In genomic region chr17:31071421-31072301, GRCm38 (mm10) we compare ENCODE assay signal across 8 mouse cellular contexts. TPM values are rescaled to one million over a fixed set of nuclear protein-coding genes. Genes with fewer than 3 reads are reported as not detected.
DNase-seq lines count a peak whose midpoint lies in the region; ATAC-seq and TF ChIP-seq lines count a peak whose summit lies in the region.

No protein-coding gene starts in this region.

- no peak for TF ChIP-seq CTCF in heart, postnatal 0 days (IDR thresholded peaks at IDR 0.05; ENCODE audit: low read depth)

- H3K9me3 ChIP-seq in heart, postnatal 0 days (replicated peaks; ENCODE audit: control insufficient read depth, low read length), result no peaks in the 10 kb centered on the region
- no peaks in the 10 kb centered on the region for H3K9me3 ChIP-seq in midbrain, embryonic 10.5 days (replicated peaks)

- H3K36me3 ChIP-seq in heart, postnatal 0 days (replicated peaks; ENCODE audit: control insufficient read depth, insufficient read depth, low read length), result 0 out of 2 replicates have a peak, but pooled peaks cover 3% of the 10 kb centered on the region
- no peaks in the 10 kb centered on the region for H3K36me3 ChIP-seq in midbrain, embryonic 10.5 days

- no peak overlapping the region for H3K4me3 ChIP-seq in heart, postnatal 0 days (ENCODE audit: low read depth, low read length)
- no peak overlapping the region for H3K4me3 ChIP-seq in midbrain, embryonic 10.5 days

- 0 out of 2 replicates have a peak overlapping the region, but pooled peaks have one; percentile 14 for H3K4me2 ChIP-seq in heart, postnatal 0 days (ENCODE audit: low read depth, low read length)

- peak overlapping the region; percentile 71 for H3K27ac ChIP-seq in heart, postnatal 0 days (ENCODE audit: low read depth)
- 0 out of 2 replicates have a peak overlapping the region, but pooled peaks have one; percentile 19 for H3K27ac ChIP-seq in midbrain, embryonic 10.5 days (replicated peaks)

- peak; percentile 72; the same call in 1 of the 2 replicates for TF ChIP-seq EP300 in heart, postnatal 0 days (IDR thresholded peaks at IDR 0.05; ENCODE audit: low read depth)

- no peak overlapping the region; the same call in 1 of the 2 replicates for H3K9ac ChIP-seq in heart, postnatal 0 days (replicated peaks; ENCODE audit: low read depth, low read length)

- peak; percentile 58 for ATAC-seq in heart, postnatal 0 days (ENCODE audit: insufficient read depth, low read depth)
- no peak for ATAC-seq in inflammation-experienced regulatory T-cells, adult 6 months

- no peaks in the 10 kb centered on the region for H3K27me3 ChIP-seq in heart, postnatal 0 days (ENCODE audit: control insufficient read depth, insufficient read depth, low read length)
- H3K27me3 ChIP-seq in midbrain, embryonic 10.5 days (ENCODE audit: low read depth, poor library complexity, severe bottlenecking), result peaks cover 14% of the 10 kb centered on the region; the same call in 1 of the 2 replicates

- peaks cover 73% of the 10 kb centered on the region for H3K4me1 ChIP-seq in heart, postnatal 0 days (ENCODE audit: control insufficient read depth, insufficient read depth)
- H3K4me1 ChIP-seq in midbrain, embryonic 10.5 days, result peaks cover 60% of the 10 kb centered on the region

- WGBS in heart, postnatal 0 days, result 20% methylated on average over 18 of the region's 18 CpGs
- WGBS in midbrain, embryonic 10.5 days, result 71% methylated on average over 18 of the region's 18 CpGs

- peak; percentile 49 to 54 for DNase-seq in heart, adult 18-20 months
- no peak for DNase-seq in heart, adult 8-10 months (ENCODE audit: low spot score)
- DNase-seq in cerebellum, postnatal 36 days, result peak; percentile 63 to 70
- no peak for DNase-seq in heart, postnatal 0 days (ENCODE audit: low spot score)
- no peak for DNase-seq in midbrain, embryonic 10.5 days (ENCODE audit: low spot score)
- no peak for DNase-seq in kidney, postnatal 36 days
- DNase-seq in frontal cortex, postnatal 36 days (ENCODE audit: low spot score in 2 of 2), result no peak

RNA-seq across cellular contexts. Expression of gene Abcg1, which starts 14.2 kb away (rescaled TPM):
- total RNA-seq in heart, adult 18-20 months (2021), result 1 to 10 TPM; 7.9 to 8.9 TPM
- 1 to 10 TPM; 3.7 to 6.9 (median 6.5) TPM for total RNA-seq in heart, adult 8-10 months (2022)
- 11.3 and 13.5 TPM in 2 replicates for total RNA-seq in heart, postnatal 0 days (2014; rRNA removed; ENCODE audit: low replicate concordance)
- 9.6 and 10.1 TPM in 2 replicates for polyA plus RNA-seq in heart, postnatal 0 days (2015; fragmentation: Nextera tagmentation; extraction: Ambion mirVana)
- 5.8 and 9.0 TPM in 2 replicates for polyA plus RNA-seq in midbrain, embryonic 10.5 days (2016; fragmentation: Nextera tagmentation; extraction: Ambion mirVana)
- 100 to 1,000 TPM in 1 of 3 experiments, 10 to 100 TPM in 2; 67.1 to 113 (median 95.6) TPM for polyA plus RNA-seq in inflammation-experienced regulatory T-cells, adult 6 months (2017; shearing (Covaris generic))

RNA-seq across cellular contexts. Expression of gene Tff3, which starts 57.8 kb away (rescaled TPM):
- total RNA-seq in heart, adult 18-20 months (2021), result not detected
- total RNA-seq in heart, adult 8-10 months (2022), result not detected
- total RNA-seq in heart, postnatal 0 days (2014; rRNA removed; ENCODE audit: low replicate concordance), result not detected in 2 replicates
- not detected in 2 replicates for polyA plus RNA-seq in heart, postnatal 0 days (2015; fragmentation: Nextera tagmentation; extraction: Ambion mirVana)
- polyA plus RNA-seq in midbrain, embryonic 10.5 days (2016; fragmentation: Nextera tagmentation; extraction: Ambion mirVana), result 1.2 TPM in 1 of 2 replicates, not detected in the other
- not detected for polyA plus RNA-seq in inflammation-experienced regulatory T-cells, adult 6 months (2017; shearing (Covaris generic))

Comparison
In these comparisons a context has a peak if more than half of its experiments do, and no peak if none do; other contexts are left out.
1. DNase-seq: peak in heart, adult 18-20 months (2 of 2) and cerebellum, postnatal 36 days (2 of 2); none in heart, adult 8-10 months (single experiment), heart, postnatal 0 days (single experiment), midbrain, embryonic 10.5 days (single experiment), kidney, postnatal 36 days (0 of 2) and frontal cortex, postnatal 36 days (0 of 2).